10 mouse cellular contexts compared by ENCODE assay signal in the genomic region with DNA sequence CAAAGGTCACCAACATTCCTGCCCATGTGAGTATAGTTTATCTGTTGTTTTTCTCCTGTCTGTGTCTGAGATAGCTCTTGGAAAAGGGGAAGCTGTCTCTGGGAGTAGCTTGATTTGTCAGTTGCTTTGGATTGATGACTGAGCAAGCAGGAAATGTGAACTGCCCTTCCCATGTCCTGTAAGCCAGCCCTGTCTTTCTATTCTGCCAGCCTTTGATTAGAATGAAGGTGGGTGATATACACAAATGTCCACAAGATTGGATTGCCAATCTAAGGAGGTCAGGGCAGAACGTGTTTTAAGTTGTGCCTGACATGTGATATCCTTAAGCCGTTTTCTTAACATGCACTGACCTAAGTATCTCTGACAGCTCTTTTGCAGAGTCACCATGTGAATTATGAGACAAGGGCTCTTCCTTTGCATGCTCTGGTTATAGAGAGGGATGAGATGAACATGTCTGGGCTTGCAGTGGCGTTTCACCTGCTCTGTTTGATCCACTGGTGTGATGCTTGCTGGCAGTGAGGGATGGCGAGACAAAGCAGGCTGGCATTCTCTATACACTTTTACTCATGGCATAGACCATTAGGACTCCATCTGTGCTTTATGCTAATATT.
A peak's percentile ranks its signal among the peaks of the same experiment; 100 is the strongest.
DNase-seq lines count a peak whose midpoint lies in the region; ATAC-seq and TF ChIP-seq lines count a peak whose summit lies in the region.
"Had no signal": no experiment of that assay in that cellular context is flagged by ENCODE, and none has a peak within 500 bp of the region (broad histone marks: within the 10 kb centered on the region; RNA-seq: fewer than 3 reads in every experiment).

No protein-coding gene starts in this region.

- no peak overlapping the region for H3K4me3 ChIP-seq in kidney, postnatal 0 days (replicated peaks; ENCODE audit: low read depth, low read length)
- H3K4me3 ChIP-seq in liver, postnatal 0 days (ENCODE audit: low read depth, low read length): no peak overlapping the region
- H3K4me3 ChIP-seq: left cerebral cortex, adult 2 months had no signal

- no peak for TF ChIP-seq CTCF in kidney, postnatal 0 days (IDR thresholded peaks at IDR 0.05; ENCODE audit: low read depth)
- no peak for TF ChIP-seq CTCF in liver, postnatal 0 days (IDR thresholded peaks at IDR 0.05; ENCODE audit: low read depth)

- DNase-seq in cerebellum, postnatal 10 days: peak; percentile 29 to 42
- DNase-seq in cerebellum, adult 11 months: no peak
- DNase-seq in kidney, postnatal 0 days (ENCODE audit: low spot score): peak; percentile 58
- DNase-seq in kidney, postnatal 4 days: no peak
- DNase-seq in liver, postnatal 0 days: no peak
- DNase-seq in frontal cortex, adult 2 months (ENCODE audit: extremely low spot score in 1 of 2, low spot score in 1 of 2): no peak
- DNase-seq: spleen, adult 18-20 months had no signal

- no peaks in the 10 kb centered on the region for H3K9me3 ChIP-seq in kidney, postnatal 0 days (replicated peaks; ENCODE audit: low read length)
- no peaks in the 10 kb centered on the region for H3K9me3 ChIP-seq in liver, postnatal 0 days (ENCODE audit: low read length)

- H3K27ac ChIP-seq in kidney, postnatal 0 days: no peak overlapping the region
- H3K27ac ChIP-seq in liver, postnatal 0 days (ENCODE audit: low read depth): peak overlapping the region; percentile 4; the same call in 1 of the 2 replicates
- H3K27ac ChIP-seq: left cerebral cortex, adult 2 months had no signal

- ATAC-seq in kidney, postnatal 0 days (replicated peaks; ENCODE audit: low FRiP score, low read depth): 0 out of 2 replicates have a peak, but pooled peaks have one; percentile 46
- ATAC-seq in common myeloid progenitor, adult 5-6 weeks (replicated peaks; ENCODE audit: low read depth, poor library complexity, severe bottlenecking): peak; percentile 71
- ATAC-seq in liver, postnatal 0 days: peak; percentile 38
- no peak for ATAC-seq in monocyte, adult 5-6 weeks (replicated peaks; ENCODE audit: insufficient number of reproducible peaks, low FRiP score, low TSS enrichment, poor library complexity, severe bottlenecking)

- H3K9ac ChIP-seq in kidney, postnatal 0 days (ENCODE audit: low read depth, low read length): no peak overlapping the region
- H3K9ac ChIP-seq in liver, postnatal 0 days (replicated peaks): no peak overlapping the region

- no peaks in the 10 kb centered on the region for H3K27me3 ChIP-seq in kidney, postnatal 0 days (ENCODE audit: insufficient read depth, low read length)
- no peaks in the 10 kb centered on the region for H3K27me3 ChIP-seq in liver, postnatal 0 days (ENCODE audit: insufficient read depth, low read length)

- WGBS in kidney, postnatal 0 days: 28% methylated on average over 4 of the region's 4 CpGs
- 33% methylated on average over 4 of the region's 4 CpGs for WGBS in liver, postnatal 0 days (ENCODE audit: insufficient replicate concordance)

- no peak overlapping the region for H3K4me2 ChIP-seq in kidney, postnatal 0 days (ENCODE audit: low read length)
- no peak overlapping the region for H3K4me2 ChIP-seq in liver, postnatal 0 days (ENCODE audit: low read depth, low read length)

- no peaks in the 10 kb centered on the region for H3K36me3 ChIP-seq in kidney, postnatal 0 days (ENCODE audit: insufficient read depth, low read length)
- no peaks in the 10 kb centered on the region for H3K36me3 ChIP-seq in liver, postnatal 0 days (replicated peaks; ENCODE audit: insufficient read depth, low read length)

- 0 out of 2 replicates have a peak, but pooled peaks cover 5% of the 10 kb centered on the region for H3K4me1 ChIP-seq in kidney, postnatal 0 days (replicated peaks; ENCODE audit: insufficient read depth, low read length)
- H3K4me1 ChIP-seq in liver, postnatal 0 days (ENCODE audit: insufficient read depth): peaks cover 37% of the 10 kb centered on the region

- peak; percentile 36 for TF ChIP-seq EP300 in liver, postnatal 0 days (IDR thresholded peaks at IDR 0.05; ENCODE audit: low read depth)

Comparison
In these comparisons a context has a peak if more than half of its experiments do, and no peak if none do; other contexts are left out.
1. DNase-seq: peak in cerebellum, postnatal 10 days (2 of 2) and kidney, postnatal 0 days (single experiment); none in cerebellum, adult 11 months (single experiment), kidney, postnatal 4 days (0 of 2), liver, postnatal 0 days (single experiment) and frontal cortex, adult 2 months (0 of 2).